Mouse (Mus musculus) adrenal gland, adult (tissue): ENCODE results near the gene Olfr809.

Source experiments
- DNase-seq, 2 experiments: peaks; one replicate each; pipeline ENCODE4 v3.0.0; 2022 to 2023; ENCODE audit warnings: low spot score in 1 of 2; ENCODE audit not compliant: inconsistent age in 2 of 2

Olfr809 gene

DNA sequence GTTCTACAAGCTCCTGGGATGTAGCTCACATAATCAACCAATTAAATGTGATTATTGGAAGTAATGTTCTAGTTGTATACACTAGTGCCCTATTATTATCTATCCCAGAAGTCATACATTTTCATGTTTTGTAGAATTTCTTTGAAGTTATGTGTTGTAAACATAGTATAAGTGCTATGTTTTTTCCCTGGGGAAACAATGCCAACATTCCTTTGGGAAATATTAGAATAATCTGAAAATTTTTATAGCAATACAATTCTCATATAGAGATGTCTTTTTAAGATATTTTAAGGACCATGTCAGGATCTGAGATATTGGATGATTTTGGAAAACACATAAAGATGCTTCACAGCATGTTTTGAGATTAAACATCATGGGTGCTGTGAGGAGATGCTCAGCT lies at the start of gene Olfr809:
Gene Olfr809 (plus strand): TSS at position 301 of the 400 bp plus-strand sequence.
- no peak for DNase-seq

DNA sequence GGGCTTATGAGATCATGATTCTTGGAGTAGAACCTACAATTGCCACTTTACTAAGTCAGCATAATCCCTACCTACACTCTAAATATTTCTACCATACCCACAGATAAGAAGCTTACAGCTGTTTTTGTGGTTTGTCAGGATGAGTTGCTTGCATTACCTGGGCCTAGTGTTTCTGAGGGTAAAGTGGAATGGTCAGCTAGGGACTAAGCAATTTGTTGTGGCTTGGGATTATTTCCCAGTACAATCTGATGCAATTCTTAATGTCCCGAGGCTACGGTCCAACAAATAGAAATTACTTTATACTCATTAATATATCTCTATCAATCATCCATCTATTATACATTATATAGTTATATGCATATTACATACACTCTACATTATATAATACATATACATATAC lies 45.2 kb upstream of the Olfr809 start, which contains the start of gene Olfr805:
Gene Olfr805 (minus strand): TSS at position 101 of the 400 bp plus-strand sequence.
- DNase-seq = no peak

DNA sequence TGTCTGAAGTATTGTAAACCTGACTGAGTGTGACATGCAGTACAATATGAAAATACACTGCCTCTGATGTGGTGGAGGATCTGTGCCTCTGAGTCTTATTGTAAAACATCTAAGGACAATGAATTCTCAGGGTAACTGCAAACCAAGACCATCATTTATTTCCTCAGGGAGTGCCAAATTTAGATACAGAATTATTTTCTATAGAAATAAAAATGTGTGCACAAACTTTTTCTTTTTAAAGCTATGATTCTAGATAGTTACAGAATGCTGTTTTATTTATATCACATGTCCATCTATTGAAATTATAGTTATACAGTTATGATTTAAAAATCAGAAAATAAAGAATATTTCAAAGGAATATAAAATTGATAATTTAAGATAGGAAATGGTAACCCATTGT lies 32.6 kb upstream of the Olfr809 start, which contains the start of gene Olfr806:
Gene Olfr806 (minus strand): TSS at position 101 of the 400 bp plus-strand sequence.
- DNase-seq = no peak

- no peak for DNase-seq
These were observed 16.7 kb upstream of the Olfr809 start, which contains the start of gene Olfr807 for GRCm38 (mm10) chr10:129757693-129758092. Olfr807 (minus strand) TSS chr10:129757793.

- no peak for DNase-seq
These were observed 9.3 kb upstream of the Olfr809 start, which contains the start of gene Olfr808 for GRCm38 (mm10) chr10:129765182-129765581. Olfr808 (plus strand) TSS chr10:129765482.

- no peak for DNase-seq
These were observed 3.7 kb downstream of the Olfr809 start for GRCm38 (mm10) chr10:129778123-129778522.

DNA sequence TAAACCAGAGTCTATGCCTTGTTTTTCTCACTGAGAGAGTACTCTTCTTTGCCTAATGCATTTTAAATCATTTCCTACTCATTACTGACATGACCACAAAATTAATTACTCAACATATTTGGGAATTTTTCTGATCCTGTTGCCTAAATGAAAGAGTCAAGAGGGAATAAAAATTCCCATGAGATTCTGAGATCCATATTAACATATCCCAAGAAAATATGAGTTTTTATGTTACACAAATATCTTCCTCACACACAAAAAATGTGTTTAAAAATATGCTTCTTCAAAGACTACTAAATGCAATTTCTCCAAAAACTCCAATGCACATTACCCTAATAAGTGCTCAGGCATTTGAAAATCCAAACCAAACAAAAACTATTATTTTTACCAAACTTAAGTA lies 20.4 kb downstream of the Olfr809 start, which contains the start of gene Olfr810:
Gene Olfr810 (minus strand): TSS at position 101 of the 400 bp plus-strand sequence.
- no peak for DNase-seq

- no peak for DNase-seq
These were observed 29.9 kb downstream of the Olfr809 start, which contains the start of gene Olfr811 for GRCm38 (mm10) chr10:129804296-129804695. Olfr811 (minus strand) TSS chr10:129804396.
